Mouse (Mus musculus): Measurements from ENCODE around the gene Arhgef3. TPM values are rescaled to one million over a fixed set of nuclear protein-coding genes. Genes with fewer than 3 reads are reported as not detected.
"Not testable (repeated sequence)": the region's sequence is repeated elsewhere in the genome, so short reads cannot be mapped to it uniquely, and the experiment has no call there.

Arhgef3 gene
- total RNA-seq, 2 experiments from 2014 or later = 27.5 to 37.7 TPM

- intact Hi-C loops (cut with DNase I) = loop anchor here (1.0 kb wide), 1 partner anchor 74 kb away; no protein-coding TSS in a partner anchor
- peak; percentile 81 to 84 for DNase-seq
These were observed 69.0 kb downstream of the Arhgef3 start for GRCm38 (mm10) chr14:27183501-27184230.

GRCm38 (mm10) chr14:27185902-27186301, 71.2 kb downstream of the Arhgef3 start:
- DNase-seq = no peak
- intact Hi-C loops (cut with DNase I) = loop anchor here (2.0 to 5.0 kb wide), 3 partner anchors 151 to 556 kb away; no protein-coding TSS in a partner anchor

- DNase-seq = no peak
- intact Hi-C loops (cut with DNase I) = loop anchor here (2.0 to 5.0 kb wide), 3 partner anchors 150 to 556 kb away; no protein-coding TSS in a partner anchor
These were observed 71.9 kb downstream of the Arhgef3 start for GRCm38 (mm10) chr14:27186596-27186995.

GRCm38 (mm10) chr14:27187025-27187424, 72.3 kb downstream of the Arhgef3 start:
- DNase-seq = peak; percentile 85 to 89
- intact Hi-C loops (cut with DNase I) = loop anchor here (1.0 to 5.0 kb wide), 4 partner anchors 150 to 555 kb away; no protein-coding TSS in a partner anchor

GRCm38 (mm10) chr14:27187885-27188284, 73.2 kb downstream of the Arhgef3 start:
- no peak for DNase-seq
- intact Hi-C loops (cut with DNase I) = loop anchor here (1.0 to 5.0 kb wide), 4 partner anchors 149 to 554 kb away; no protein-coding TSS in a partner anchor

GRCm38 (mm10) chr14:27192450-27192849, 77.8 kb downstream of the Arhgef3 start:
- DNase-seq = peak in 1 of 2 experiments; percentile 65
- intact Hi-C loops (cut with DNase I) = loop anchor here (1.0 to 2.0 kb wide), 3 partner anchors 48 to 222 kb away; no protein-coding TSS in a partner anchor

GRCm38 (mm10) chr14:27196980-27197379, 82.3 kb downstream of the Arhgef3 start:
- intact Hi-C loops (cut with DNase I) = no loop called here
- no peak for DNase-seq

GRCm38 (mm10) chr14:27198490-27199089, 83.9 kb downstream of the Arhgef3 start:
- intact Hi-C loops (cut with DNase I) = no loop called here
- no peak for DNase-seq

- DNase-seq = no peak
- intact Hi-C loops (cut with DNase I) = no loop called here
These were observed 84.4 kb downstream of the Arhgef3 start for GRCm38 (mm10) chr14:27199119-27199518.

- intact Hi-C loops (cut with DNase I) = loop anchor here (2.0 kb wide), 1 partner anchor 27 kb away; no protein-coding TSS in a partner anchor
These were observed 85.2 kb downstream of the Arhgef3 start for GRCm38 (mm10) chr14:27199870-27200269.

GRCm38 (mm10) chr14:27200743-27201576, 86.3 kb downstream of the Arhgef3 start:
- no peak for DNase-seq
- intact Hi-C loops (cut with DNase I) = loop anchor here (2.0 kb wide), 1 partner anchor 26 kb away; no protein-coding TSS in a partner anchor

More at GRCm38 (mm10) chr14:27199870-27200269, 85.2 kb downstream of the Arhgef3 start:
- DNase-seq = no peak

GRCm38 (mm10) chr14:27201824-27202223, 87.1 kb downstream of the Arhgef3 start:
- DNase-seq = no peak
- intact Hi-C loops (cut with DNase I) = loop anchor here (2.0 kb wide), 1 partner anchor 25 kb away; no protein-coding TSS in a partner anchor

- intact Hi-C loops (cut with DNase I) = no loop called here
These were observed 90.0 kb downstream of the Arhgef3 start for GRCm38 (mm10) chr14:27204704-27205103.

GRCm38 (mm10) chr14:27206443-27206842, 91.7 kb downstream of the Arhgef3 start:
- intact Hi-C loops (cut with DNase I) = no loop called here

More at GRCm38 (mm10) chr14:27204704-27205103, 90.0 kb downstream of the Arhgef3 start:
- DNase-seq = no peak

GRCm38 (mm10) chr14:27209542-27209941, 94.8 kb downstream of the Arhgef3 start:
- no peak for DNase-seq
- intact Hi-C loops (cut with DNase I) = no loop called here

More at GRCm38 (mm10) chr14:27206443-27206842, 91.7 kb downstream of the Arhgef3 start:
- DNase-seq = no peak

- intact Hi-C loops (cut with DNase I); DNase-seq: not testable (repeated sequence)
These were observed 96.1 kb downstream of the Arhgef3 start for GRCm38 (mm10) chr14:27210801-27211200.

GRCm38 (mm10) chr14:27211743-27212445, 97.2 kb downstream of the Arhgef3 start:
- intact Hi-C loops (cut with DNase I) = no loop called here
- DNase-seq = no peak

GRCm38 (mm10) chr14:27214232-27214631, 99.5 kb downstream of the Arhgef3 start:
- no peak for DNase-seq
- intact Hi-C loops (cut with DNase I) = no loop called here

- intact Hi-C loops (cut with DNase I) = no loop called here
- DNase-seq = no peak
These were observed 105.0 kb downstream of the Arhgef3 start for GRCm38 (mm10) chr14:27219668-27220067.

GRCm38 (mm10) chr14:27220297-27220696, 105.6 kb downstream of the Arhgef3 start:
- intact Hi-C loops (cut with DNase I) = no loop called here
- no peak for DNase-seq
